Mouse (Mus musculus) left cerebral cortex, postnatal 14 days (tissue): Measurements from ENCODE around the gene Disp2. TPM values are rescaled to one million over a fixed set of nuclear protein-coding genes. Genes with fewer than 3 reads are reported as not detected.

Experiments
- DNase-seq, 2 experiments: peaks; one replicate each; pipeline ENCODE4 v3.0.0; 2021 to 2022; ENCODE audit warnings: low spot score in 2 of 2, mixed read lengths in 1 of 2
- intact Hi-C: fragments of 180-260 bp; cut with DNase I; formaldehyde crosslinking; loops from one replicate; pipeline ENCODE4 v1.15.1; 2025
- total RNA-seq, 2 experiments: library from RNA; stranded (reverse); gene quantifications; 2 replicates each; pipeline ENCODE4 v1.2.3; 2021

Gene Disp2
- total RNA-seq, 2 experiments from 2014 or later: 196 to 205 TPM

DNA sequence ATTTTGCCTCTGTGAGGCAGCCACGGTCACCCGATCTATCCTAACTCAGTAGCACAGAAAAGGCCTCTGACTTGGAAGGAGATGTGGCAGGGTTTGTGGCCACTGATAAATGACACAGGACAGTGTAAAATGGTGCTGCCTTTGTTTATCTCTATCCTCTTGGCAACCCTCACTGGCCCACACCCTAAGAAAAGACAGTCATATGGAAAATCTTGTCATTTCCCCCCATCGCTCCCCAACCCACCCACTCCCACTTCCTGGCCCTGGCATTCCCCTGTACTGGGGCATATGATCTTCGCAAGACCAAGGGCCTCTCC is 26.8 kb upstream of the Disp2 start:
- no peak for DNase-seq
- intact Hi-C loops: no loop called here

GRCm38 (mm10) chr2:118754143-118754542 is 25.4 kb upstream of the Disp2 start:
- no peak for DNase-seq
- intact Hi-C loops: no loop called here

GRCm38 (mm10) chr2:118755407-118755806 is 24.1 kb upstream of the Disp2 start:
- intact Hi-C loops: no loop called here
- no peak for DNase-seq

GRCm38 (mm10) chr2:118756103-118756502 is 23.4 kb upstream of the Disp2 start:
- intact Hi-C loops: no loop called here
- DNase-seq: no peak

- DNase-seq: peak in 1 of 2 experiments; percentile 68
- intact Hi-C loops: loop anchor here (5.0 kb wide), 1 partner anchor 122 kb away; no protein-coding TSS in a partner anchor
These were observed 19.7 kb upstream of the Disp2 start for GRCm38 (mm10) chr2:118759828-118760227.

- DNase-seq: no peak
- intact Hi-C loops: loop anchor here (5.0 kb wide), 1 partner anchor 122 kb away; no protein-coding TSS in a partner anchor
These were observed 19.1 kb upstream of the Disp2 start for GRCm38 (mm10) chr2:118760311-118761025.

DNA sequence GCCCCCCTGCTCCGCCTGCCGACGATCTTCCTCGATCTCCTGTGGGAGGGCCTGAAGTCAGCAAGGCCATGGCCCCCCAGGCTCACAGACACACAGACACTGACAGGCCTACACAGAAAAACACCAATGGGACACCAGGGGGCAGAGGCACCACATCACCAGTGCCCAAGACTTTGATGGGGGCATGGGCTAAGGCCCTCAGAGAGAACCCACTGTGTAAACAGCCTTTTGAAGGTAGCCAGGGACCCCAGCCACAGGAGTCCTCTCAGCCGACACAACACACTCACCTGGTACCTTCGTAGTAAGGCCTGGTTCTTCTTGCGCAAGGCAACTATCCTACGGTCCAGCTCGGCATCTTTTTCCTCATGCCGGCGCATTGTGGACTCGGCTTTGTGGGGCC is 18.2 kb upstream of the Disp2 start:
- no peak for DNase-seq
- intact Hi-C loops: loop anchor here (5.0 kb wide), 1 partner anchor 121 kb away; no protein-coding TSS in a partner anchor

- intact Hi-C loops: loop anchor here (5.0 kb wide), 1 partner anchor 120 kb away; no protein-coding TSS in a partner anchor
- DNase-seq: peak; percentile 82 to 84
These were observed 17.4 kb upstream of the Disp2 start, which contains the start of gene Ccdc9b for GRCm38 (mm10) chr2:118761906-118762783. Ccdc9b (minus strand) TSS chr2:118762661.

GRCm38 (mm10) chr2:118762784-118763148 is 16.8 kb upstream of the Disp2 start:
- intact Hi-C loops: loop anchor here (5.0 kb wide), 1 partner anchor 120 kb away; no protein-coding TSS in a partner anchor
- no peak for DNase-seq

- intact Hi-C loops: loop anchor here (5.0 kb wide), 1 partner anchor 119 kb away; no protein-coding TSS in a partner anchor
- DNase-seq: peak; percentile 57 to 69
These were observed 16.1 kb upstream of the Disp2 start for GRCm38 (mm10) chr2:118763469-118763868.

- peak; percentile 65 to 69 for DNase-seq
These were observed 15.3 kb upstream of the Disp2 start for GRCm38 (mm10) chr2:118764094-118764831.

GRCm38 (mm10) chr2:118764875-118765274 is 14.6 kb upstream of the Disp2 start:
- DNase-seq: no peak
- intact Hi-C loops: loop anchor here (5.0 kb wide), 1 partner anchor 117 kb away; no protein-coding TSS in a partner anchor

More at GRCm38 (mm10) chr2:118764094-118764831, 15.3 kb upstream of the Disp2 start:
- intact Hi-C loops: loop anchor here (5.0 kb wide), 1 partner anchor 118 kb away; no protein-coding TSS in a partner anchor

- no peak for DNase-seq
- intact Hi-C loops: no loop called here
These were observed 13.2 kb upstream of the Disp2 start for GRCm38 (mm10) chr2:118766041-118767033.

GRCm38 (mm10) chr2:118772158-118772874 is 7.2 kb upstream of the Disp2 start, which contains the start of gene Phgr1:
Phgr1 (plus strand) TSS chr2:118772769.
- intact Hi-C loops: no loop called here
- DNase-seq: no peak

- no peak for DNase-seq
- intact Hi-C loops: no loop called here
These were observed 5.0 kb upstream of the Disp2 start for GRCm38 (mm10) chr2:118774536-118774935.

DNA sequence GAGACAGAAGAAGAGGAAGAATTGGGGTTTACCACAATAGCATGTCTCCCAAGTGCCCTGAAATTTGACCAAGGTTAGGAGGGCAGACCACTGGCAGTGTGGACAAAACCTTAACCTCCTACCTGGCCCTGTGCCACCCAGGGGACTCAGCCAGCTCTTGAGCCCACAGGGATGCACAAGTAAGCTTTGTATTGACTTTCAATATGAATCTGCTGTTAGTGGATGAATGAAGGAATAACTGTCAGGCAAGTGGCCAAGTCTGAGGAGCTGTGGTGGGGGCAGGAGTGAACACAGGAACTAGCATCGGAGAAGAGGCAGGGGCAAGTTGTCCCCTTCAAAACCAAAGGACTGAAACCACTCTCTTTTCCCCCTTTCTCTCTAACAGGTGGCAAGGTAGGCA is 4.1 kb upstream of the Disp2 start:
- intact Hi-C loops: no loop called here
- peak; percentile 22 to 49 for DNase-seq

DNA sequence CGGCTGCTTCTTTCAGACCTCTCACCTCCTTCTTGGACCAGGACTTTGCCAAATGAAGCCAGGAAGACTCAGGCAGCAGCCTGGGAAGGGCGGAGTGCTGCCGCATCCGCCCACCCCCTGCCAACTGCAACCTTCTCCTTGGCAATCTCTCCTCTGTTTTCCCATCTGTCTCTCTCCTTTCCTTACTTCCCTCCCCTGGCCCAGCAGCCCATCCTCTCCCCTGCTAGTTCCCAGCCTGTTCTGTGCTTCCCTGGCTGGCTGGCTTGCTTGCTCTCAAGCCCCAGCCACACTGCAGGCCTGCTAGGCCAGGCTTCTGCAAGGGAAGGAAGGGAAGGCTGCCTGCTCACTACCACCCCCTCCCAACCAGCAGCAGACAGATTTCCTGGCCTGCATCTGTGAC is 3.7 kb upstream of the Disp2 start:
- peak; percentile 65 to 86 for DNase-seq
- intact Hi-C loops: no loop called here

DNA sequence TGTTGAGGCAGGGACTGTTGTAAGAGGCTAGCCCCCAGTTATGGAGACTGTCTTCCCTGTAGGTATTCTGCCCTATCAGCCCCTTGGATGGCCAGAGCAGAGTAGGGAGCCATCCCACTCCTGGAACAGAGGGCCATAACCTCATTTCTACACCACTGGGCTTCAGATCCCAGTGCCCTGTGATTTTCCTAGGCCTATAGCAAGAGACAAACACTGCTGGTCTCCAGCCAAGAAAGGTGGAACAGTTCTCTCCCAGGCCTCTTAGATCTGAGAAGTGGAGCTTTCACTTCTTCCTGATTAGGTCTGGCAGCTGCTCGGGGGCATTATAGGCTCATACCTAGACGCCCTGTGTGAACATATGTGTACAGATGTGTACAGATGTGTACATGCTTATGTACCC is 3.2 kb upstream of the Disp2 start:
- intact Hi-C loops: no loop called here
- DNase-seq: no peak
